Mouse (Mus musculus) urinary bladder, postnatal 4 days (tissue): ENCODE measurements around the gene Dnajc3.

Source experiments
- DNase-seq, 2 experiments: peaks; one replicate each; pipeline ENCODE4 v3.0.0; 2021 to 2022; ENCODE audit warnings: low spot score in 2 of 2

Dnajc3 gene

GRCm38 (mm10) chr14:118982429-118983045 lies 44.8 kb downstream of the Dnajc3 start:
- peak in 1 of 2 experiments; percentile 34 for DNase-seq

GRCm38 (mm10) chr14:118983396-118983795 lies 45.6 kb downstream of the Dnajc3 start:
- DNase-seq = no peak

GRCm38 (mm10) chr14:118984161-118984560 lies 46.4 kb downstream of the Dnajc3 start:
- no peak for DNase-seq

GRCm38 (mm10) chr14:118986653-118987522 lies 49.1 kb downstream of the Dnajc3 start:
- peak in 1 of 2 experiments; percentile 75 for DNase-seq

- DNase-seq = peak in 1 of 2 experiments; percentile 45
Observed at GRCm38 (mm10) chr14:118987523-118988496, 50.0 kb downstream of the Dnajc3 start.

- no peak for DNase-seq
Observed at GRCm38 (mm10) chr14:118995226-118995925, 57.6 kb downstream of the Dnajc3 start.

GRCm38 (mm10) chr14:119003320-119003719 lies 65.5 kb downstream of the Dnajc3 start:
- DNase-seq = no peak

- DNase-seq = no peak
Observed at GRCm38 (mm10) chr14:119005834-119006233, 68.1 kb downstream of the Dnajc3 start.

GRCm38 (mm10) chr14:119006441-119007102 lies 68.8 kb downstream of the Dnajc3 start:
- no peak for DNase-seq

- DNase-seq = peak; percentile 93 to 96
Observed at GRCm38 (mm10) chr14:119007103-119007951, 69.6 kb downstream of the Dnajc3 start.

- no peak for DNase-seq
Observed at GRCm38 (mm10) chr14:119008031-119008590, 70.3 kb downstream of the Dnajc3 start.

GRCm38 (mm10) chr14:119009531-119009930 lies 71.8 kb downstream of the Dnajc3 start:
- DNase-seq = no peak

- DNase-seq = no peak
Observed at GRCm38 (mm10) chr14:119012607-119013431, 75.0 kb downstream of the Dnajc3 start.

GRCm38 (mm10) chr14:119013549-119013948 lies 75.8 kb downstream of the Dnajc3 start:
- no peak for DNase-seq

GRCm38 (mm10) chr14:119025889-119026288 lies 88.1 kb downstream of the Dnajc3 start:
- no peak for DNase-seq

- no peak for DNase-seq
Observed at GRCm38 (mm10) chr14:119027130-119027529, 89.4 kb downstream of the Dnajc3 start.

- DNase-seq = no peak
Observed at GRCm38 (mm10) chr14:119027675-119028253, 90.0 kb downstream of the Dnajc3 start.
